Mouse (Mus musculus) hindbrain, embryonic 12.5 days (tissue): ENCODE measurements at regions not wholly inside any gene's neighbourhood (a gene's known extent, or its start where the extent isn't known, plus 50 kb on each side); places are given as distances from the start of the nearest gene placed in this dataset.

Experiments used
- ATAC-seq: fragments of 200-750 bp; cut with Nextera tagmentation; 2 replicates; pipeline ENCODE4 v1.8.0; 2017; ENCODE audit warnings: moderate TSS enrichment; ENCODE audit not compliant: low FRiP score
- H3K27ac ChIP-seq: fragments of 300-500 bp; sonication (generic); 2 replicates; pipeline ENCODE4 v1.5.1; 2016; ENCODE audit warnings: mild to moderate bottlenecking
- H3K27me3 ChIP-seq: fragments of 300-500 bp; sonication (generic); 2 replicates; pipeline ENCODE4 v1.6.1; 2016; ENCODE audit warnings: mild to moderate bottlenecking
- H3K36me3 ChIP-seq: fragments of 300-500 bp; sonication (generic); 2 replicates; pipeline ENCODE4 v1.6.1; 2016; ENCODE audit warnings: mild to moderate bottlenecking
- H3K4me1 ChIP-seq: fragments of 300-500 bp; sonication (generic); 2 replicates; pipeline ENCODE4 v1.6.1; 2016
- H3K4me2 ChIP-seq: fragments of 300-500 bp; sonication (generic); replicated peaks from 2 replicates; pipeline ENCODE4 v1.6.1; 2016; ENCODE audit warnings: mild to moderate bottlenecking
- H3K4me3 ChIP-seq: fragments of 300-500 bp; sonication (generic); 2 replicates; pipeline ENCODE4 v1.5.1; 2016; ENCODE audit warnings: mild to moderate bottlenecking
- H3K9ac ChIP-seq: fragments of 300-500 bp; sonication (generic); 2 replicates; pipeline ENCODE4 v1.6.1; 2016; ENCODE audit warnings: mild to moderate bottlenecking, moderate library complexity
- H3K9me3 ChIP-seq: fragments of 300-500 bp; sonication (generic); replicated peaks from 2 replicates; pipeline ENCODE4 v1.6.1; 2016; ENCODE audit warnings: mild to moderate bottlenecking
- WGBS: fragments of 180-500 bp; shearing (Covaris S2); methylation state at CpG from one replicate; pipeline ENCODE4 v1.1.7; 2016; 5-methylcytosine and 5-hydroxymethylcytosine counted together

DNA sequence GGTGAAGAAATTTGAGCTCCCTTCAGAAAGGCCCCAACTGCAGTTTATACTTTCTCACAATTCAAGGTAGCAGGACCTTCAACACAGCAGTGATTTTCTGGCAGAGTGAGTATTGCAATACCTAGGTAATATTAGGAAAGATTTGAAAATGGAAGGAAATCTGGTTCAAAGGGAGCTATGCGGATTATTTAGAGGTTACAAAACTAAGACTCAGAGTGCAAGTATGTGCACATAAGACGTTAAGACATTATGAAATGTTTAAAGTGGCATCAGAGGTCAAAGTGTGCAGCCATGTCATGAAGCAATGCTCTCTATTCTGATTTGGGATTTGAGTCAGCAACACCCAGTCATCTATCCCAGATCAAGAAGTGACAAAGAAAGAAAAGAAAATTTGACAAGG lies 164.6 kb downstream of the Ptn start:
- Histone ChIP-seq H3K27me3 (no peaks in the 10 kb centered on the region), H3K9ac (no peak overlapping the region), H3K9me3 (no peaks in the 10 kb centered on the region), H3K4me2 (no peak overlapping the region), H3K4me3 (no peak overlapping the region), H3K27ac (no peak overlapping the region), H3K36me3 (no peaks in the 10 kb centered on the region), H3K4me1 (peaks cover 2% of the 10 kb centered on the region; the same call in 1 of the 2 replicates)
- ATAC-seq = no peak; the same call in 1 of the 2 replicates
- WGBS = 63% methylated on average over 2 of the region's 2 CpGs

DNA sequence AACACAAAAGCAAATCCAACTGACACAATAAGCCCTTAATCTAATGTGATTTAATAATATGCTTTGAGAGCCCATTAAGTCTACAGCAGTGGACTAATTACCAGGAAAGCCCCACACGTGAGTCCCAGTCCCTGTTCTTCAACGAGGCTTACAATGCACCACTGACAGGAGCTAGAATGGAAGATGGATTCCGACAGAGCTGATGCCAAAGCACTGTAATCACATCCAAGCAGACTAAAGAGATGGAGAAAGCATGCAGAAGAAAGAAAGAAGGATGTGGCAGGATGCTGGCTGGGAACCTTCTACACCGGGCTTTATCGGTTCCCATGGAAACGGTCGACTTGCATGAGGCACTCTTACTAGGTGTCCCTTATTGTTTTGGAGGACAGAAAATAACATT lies 165.1 kb downstream of the Ptn start:
- H3K4me3 ChIP-seq = no peak overlapping the region
- H3K9ac ChIP-seq = no peak overlapping the region
- no peaks in the 10 kb centered on the region for H3K27me3 ChIP-seq
- H3K4me1 ChIP-seq = peaks cover 2% of the 10 kb centered on the region; the same call in 1 of the 2 replicates
- peak; percentile 91 for ATAC-seq
- H3K4me2 ChIP-seq = no peak overlapping the region
- WGBS = 20% methylated on average over 7 of the region's 7 CpGs
- H3K27ac ChIP-seq = no peak overlapping the region
- no peaks in the 10 kb centered on the region for H3K36me3 ChIP-seq
- H3K9me3 ChIP-seq = no peaks in the 10 kb centered on the region

DNA sequence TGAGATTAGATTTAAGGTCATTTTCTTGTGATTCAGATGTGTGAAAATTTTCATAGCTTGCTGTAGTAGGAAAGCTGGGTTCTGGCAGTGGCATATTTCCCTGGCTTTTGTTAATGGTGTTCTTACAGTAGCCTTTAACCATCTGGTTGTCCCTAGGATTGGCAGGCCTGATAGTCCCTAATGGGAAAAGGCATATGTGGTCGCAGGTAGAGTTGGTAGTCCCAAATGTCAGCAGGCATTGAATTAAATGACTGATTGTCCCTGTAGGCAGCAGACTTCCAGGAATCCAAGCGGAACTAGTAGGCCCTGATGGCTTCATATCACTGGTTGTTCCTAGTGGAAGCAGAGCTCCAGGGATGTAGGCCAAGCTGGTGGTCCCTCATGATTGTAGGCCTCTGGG lies 173.0 kb downstream of the Ptn start:
- Histone ChIP-seq H3K4me2 (no peak overlapping the region), H3K9me3 (no peaks in the 10 kb centered on the region), H3K36me3 (no peaks in the 10 kb centered on the region), H3K4me1 (no peaks in the 10 kb centered on the region), H3K9ac (no peak overlapping the region), H3K27me3 (no peaks in the 10 kb centered on the region), H3K4me3 (no peak overlapping the region), H3K27ac (no peak overlapping the region)
- no peak for ATAC-seq
- 85% methylated on average over 2 of the region's 2 CpGs for WGBS

DNA sequence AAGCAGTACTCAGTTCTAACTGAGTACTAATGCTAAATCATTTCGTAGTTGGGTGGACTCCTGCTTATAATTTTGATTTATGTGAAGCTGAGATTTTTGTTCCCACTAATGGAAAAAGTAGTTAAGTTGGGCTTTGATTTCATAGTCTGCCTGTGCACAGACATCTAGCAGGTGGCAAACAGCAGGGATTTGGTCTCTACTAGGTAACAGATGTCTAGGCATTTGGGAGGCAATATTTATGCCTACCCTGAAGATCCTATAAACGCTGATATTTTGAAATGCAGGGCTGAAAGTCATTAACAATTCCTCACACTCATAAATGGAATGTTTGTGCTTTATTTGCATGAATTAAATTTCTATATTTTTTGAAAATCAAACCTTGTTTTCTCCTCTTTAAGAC lies 182.4 kb downstream of the Ptn start:
- Histone ChIP-seq H3K36me3 (no peaks in the 10 kb centered on the region), H3K9ac (no peak overlapping the region), H3K4me3 (no peak overlapping the region), H3K27ac (no peak overlapping the region), H3K4me1 (no peaks in the 10 kb centered on the region), H3K27me3 (no peaks in the 10 kb centered on the region), H3K4me2 (no peak overlapping the region), H3K9me3 (no peaks in the 10 kb centered on the region)
- no peak for ATAC-seq
- 67% methylated on average over 2 of the region's 2 CpGs for WGBS

DNA sequence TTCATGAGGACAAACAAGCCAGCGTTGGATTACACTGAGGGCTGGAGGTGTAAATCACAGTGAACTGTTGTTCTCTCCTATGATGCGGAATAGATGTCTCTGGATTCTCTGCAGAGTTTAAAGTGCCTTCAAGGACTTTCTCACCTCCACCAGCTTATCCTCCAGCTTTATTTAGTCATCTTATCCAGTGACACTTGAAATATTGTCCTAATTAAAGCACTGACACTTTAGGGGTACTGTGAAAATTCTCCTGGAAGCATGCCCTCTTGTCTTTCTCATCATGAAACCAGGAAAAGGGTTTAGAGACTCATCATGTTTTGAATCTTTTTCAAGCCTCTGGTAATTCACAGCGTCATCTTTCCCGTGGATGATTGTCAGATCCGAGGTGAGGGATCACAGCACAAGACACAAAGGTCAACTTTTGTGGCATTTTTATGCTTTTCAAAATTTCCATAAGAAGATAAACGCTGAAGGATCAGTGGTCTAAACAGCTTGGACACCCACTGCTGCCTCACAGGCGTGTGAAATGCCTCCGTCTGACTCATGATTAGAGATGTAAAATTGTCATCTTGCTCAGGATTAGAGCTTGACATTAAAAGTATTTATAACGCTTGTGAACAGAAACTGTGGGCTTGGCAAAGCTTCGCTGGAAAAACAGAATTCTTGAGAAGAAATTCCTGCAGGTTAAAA lies 201.6 kb downstream of the Ptn start:
- Histone ChIP-seq H3K27me3 (no peaks in the 10 kb centered on the region), H3K36me3 (no peaks in the 10 kb centered on the region), H3K4me2 (no peak overlapping the region), H3K4me3 (no peak overlapping the region), H3K9ac (no peak overlapping the region), H3K4me1 (no peaks in the 10 kb centered on the region), H3K27ac (no peak overlapping the region), H3K9me3 (no peaks in the 10 kb centered on the region)
- no peak for ATAC-seq
- WGBS = 58% methylated on average over 10 of the region's 10 CpGs

DNA sequence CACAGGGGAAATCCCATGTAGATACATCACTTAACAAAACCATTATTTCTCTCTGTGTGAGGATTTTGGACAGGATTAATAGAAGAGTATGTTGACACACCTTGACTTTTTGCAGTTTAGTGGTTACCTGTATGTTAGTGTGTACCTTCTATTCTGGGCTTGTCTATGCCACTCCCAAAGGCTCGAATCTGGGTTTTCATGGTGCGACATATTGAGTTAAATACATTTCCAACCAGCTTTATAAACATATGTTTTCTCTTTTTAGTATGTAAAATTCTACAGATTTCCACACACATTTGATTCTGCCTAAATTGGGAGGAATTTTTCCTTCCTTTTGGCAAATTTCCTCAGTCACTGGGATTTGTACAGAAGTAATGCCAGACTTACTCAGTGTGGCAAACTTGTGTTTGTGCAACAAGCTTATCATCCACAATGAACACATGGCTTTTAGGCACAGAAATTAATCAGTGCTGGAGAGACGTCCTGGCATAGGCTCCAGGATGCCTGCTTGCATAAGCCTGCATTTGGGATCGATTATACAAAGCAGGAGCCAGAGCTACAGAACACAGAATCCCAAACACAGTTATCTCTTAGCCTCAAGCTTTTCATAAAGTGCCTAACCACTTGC lies 204.3 kb downstream of the Ptn start:
- H3K27ac ChIP-seq = no peak overlapping the region
- H3K9me3 ChIP-seq = no peaks in the 10 kb centered on the region
- H3K27me3 ChIP-seq = no peaks in the 10 kb centered on the region
- H3K4me2 ChIP-seq = no peak overlapping the region
- 78% methylated on average over 4 of the region's 4 CpGs for WGBS
- no peaks in the 10 kb centered on the region for H3K4me1 ChIP-seq
- H3K36me3 ChIP-seq = no peaks in the 10 kb centered on the region
- ATAC-seq = no peak
- H3K9ac ChIP-seq = no peak overlapping the region
- H3K4me3 ChIP-seq = no peak overlapping the region

DNA sequence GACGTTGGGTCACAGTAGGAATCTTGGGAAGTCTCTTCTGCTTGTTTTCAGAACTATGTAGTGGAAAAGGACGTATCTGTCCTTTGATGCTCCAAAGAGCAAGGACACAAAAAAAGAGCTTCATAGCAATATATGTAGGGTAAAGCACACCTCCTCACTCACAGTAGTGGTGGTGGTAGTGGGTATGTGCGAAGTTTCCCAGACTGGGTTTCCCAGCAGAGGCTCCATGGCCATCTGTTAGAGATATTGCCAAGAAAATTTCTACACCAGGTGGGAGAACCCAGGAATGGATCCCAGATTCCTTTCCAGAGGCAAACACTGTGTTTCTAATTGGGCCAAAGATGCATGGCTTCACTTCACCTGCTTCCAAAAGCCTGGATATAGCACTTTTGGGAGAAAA lies 205.2 kb downstream of the Ptn start:
- H3K4me3 ChIP-seq = no peak overlapping the region
- 83% methylated on average over 3 of the region's 3 CpGs for WGBS
- no peaks in the 10 kb centered on the region for H3K27me3 ChIP-seq
- no peak overlapping the region for H3K27ac ChIP-seq
- H3K36me3 ChIP-seq = no peaks in the 10 kb centered on the region
- H3K9me3 ChIP-seq = no peaks in the 10 kb centered on the region
- no peak overlapping the region for H3K4me2 ChIP-seq
- no peak overlapping the region for H3K9ac ChIP-seq
- no peaks in the 10 kb centered on the region for H3K4me1 ChIP-seq
- ATAC-seq = no peak

DNA sequence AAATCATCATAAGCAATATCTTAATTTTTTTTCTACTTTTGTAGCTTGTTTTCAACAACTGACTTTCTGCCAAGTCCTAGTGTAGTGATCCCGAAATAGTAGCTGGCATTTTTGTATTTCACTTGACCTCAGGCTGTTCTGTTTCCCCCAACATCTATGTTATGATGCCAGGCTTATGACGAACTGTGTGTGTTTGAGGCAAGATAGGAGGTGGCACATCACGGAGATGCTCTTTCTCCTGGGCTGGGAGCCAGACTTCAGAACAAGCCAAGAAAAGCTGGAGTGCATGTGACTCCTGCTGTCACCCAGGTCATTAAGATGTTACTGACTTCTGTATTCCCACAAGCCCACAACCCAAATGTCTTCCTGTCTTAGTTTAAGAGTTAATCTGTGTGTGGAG lies 208.7 kb downstream of the Chrm2 start:
- Histone ChIP-seq H3K9me3 (no peaks in the 10 kb centered on the region), H3K27ac (no peak overlapping the region), H3K36me3 (no peaks in the 10 kb centered on the region), H3K4me2 (no peak overlapping the region), H3K4me1 (no peaks in the 10 kb centered on the region), H3K27me3 (no peaks in the 10 kb centered on the region), H3K9ac (no peak overlapping the region), H3K4me3 (no peak overlapping the region)
- no peak for ATAC-seq
- 71% methylated on average over 3 of the region's 3 CpGs for WGBS

DNA sequence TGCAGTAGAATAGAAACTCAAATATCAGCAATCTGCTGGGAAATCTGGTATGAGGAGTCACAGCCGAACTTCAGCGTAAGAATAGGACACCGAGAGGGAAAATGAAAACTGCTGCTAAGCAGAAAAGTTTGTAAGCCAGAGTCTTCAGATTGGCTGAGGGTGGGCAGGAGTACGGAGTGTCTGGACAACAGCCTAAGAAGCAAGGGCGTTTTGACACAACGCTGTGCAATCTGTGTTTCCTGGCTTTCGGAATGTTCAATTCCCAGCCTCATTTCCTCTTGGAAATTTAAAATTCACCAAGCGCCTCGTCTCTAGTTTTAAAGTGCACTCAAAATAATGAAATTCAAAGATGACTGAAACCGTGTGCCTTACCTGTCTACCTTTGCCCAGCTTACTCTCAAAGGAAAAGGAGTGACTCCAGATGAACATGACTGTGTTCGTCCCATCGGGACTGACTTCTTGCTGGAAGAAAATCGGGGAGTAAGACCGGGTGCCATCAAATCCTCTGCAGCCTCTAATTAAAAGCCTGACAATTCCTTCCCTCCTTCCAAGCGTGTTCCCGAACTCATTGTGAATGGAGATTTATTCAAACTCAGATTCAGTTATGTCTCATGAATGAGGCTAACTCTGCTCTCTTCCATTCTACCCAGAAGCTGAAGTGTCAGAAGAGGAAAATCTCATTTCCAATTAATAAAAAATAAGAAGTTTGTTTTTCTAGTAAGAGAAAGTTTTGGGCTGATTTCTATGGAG lies 203.2 kb downstream of the Chrm2 start:
- H3K9me3 ChIP-seq = no peaks in the 10 kb centered on the region
- H3K27ac ChIP-seq = no peak overlapping the region
- no peaks in the 10 kb centered on the region for H3K4me1 ChIP-seq
- H3K4me2 ChIP-seq = no peak overlapping the region
- no peaks in the 10 kb centered on the region for H3K36me3 ChIP-seq
- ATAC-seq = no peak
- no peaks in the 10 kb centered on the region for H3K27me3 ChIP-seq
- H3K9ac ChIP-seq = no peak overlapping the region
- 81% methylated on average over 16 of the region's 16 CpGs for WGBS
- no peak overlapping the region for H3K4me3 ChIP-seq

DNA sequence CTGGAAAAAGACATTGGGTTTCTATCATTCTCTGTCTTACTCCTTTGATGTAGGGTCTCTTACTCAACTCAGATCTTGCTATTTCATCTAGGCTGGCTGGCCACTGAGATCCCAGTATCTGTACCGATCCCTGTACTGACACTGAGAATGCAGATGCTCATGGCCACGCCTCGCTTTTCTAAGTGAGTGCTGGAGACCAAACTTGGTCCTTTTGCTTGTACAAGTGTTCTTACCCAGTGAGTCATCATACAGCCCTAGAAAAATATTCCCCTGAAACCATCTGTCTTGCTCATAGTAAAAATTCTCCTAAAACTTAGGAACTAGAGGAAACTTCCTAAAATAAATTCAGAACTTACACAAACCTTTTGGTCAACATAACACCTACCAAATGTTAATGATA lies 193.2 kb downstream of the Chrm2 start:
- Histone ChIP-seq H3K9me3 (no peaks in the 10 kb centered on the region), H3K27ac (no peak overlapping the region), H3K4me2 (no peak overlapping the region), H3K9ac (no peak overlapping the region), H3K27me3 (no peaks in the 10 kb centered on the region), H3K36me3 (no peaks in the 10 kb centered on the region), H3K4me1 (no peaks in the 10 kb centered on the region), H3K4me3 (no peak overlapping the region)
- 87% methylated on average over 3 of the region's 3 CpGs for WGBS
- no peak for ATAC-seq
